In genomic region chr1:110724900-110725299, GRCm38 (mm10) we compare ENCODE assay signal across 22 mouse cellular contexts.
A peak's percentile ranks its signal among the peaks of the same experiment; 100 is the strongest.
DNase-seq lines count a peak whose midpoint lies in the region; ATAC-seq lines count a peak whose summit lies in the region.
"Had no signal": no experiment of that assay in that cellular context is flagged by ENCODE, and none has a peak within 500 bp of the region (broad histone marks: within the 10 kb centered on the region; RNA-seq: fewer than 3 reads in every experiment).

No protein-coding gene starts in this region.

- H3K4me1 ChIP-seq in limb, embryonic 10.5 days, result no peaks in the 10 kb centered on the region

- no peaks in the 10 kb centered on the region for H3K36me3 ChIP-seq in limb, embryonic 10.5 days
- H3K36me3 ChIP-seq: G1E had no signal

- no peak for DNase-seq in frontal cortex, postnatal 14 days (ENCODE audit: low spot score in 2 of 2)
- DNase-seq in brain, adult 2 months (ENCODE audit: low read depth, low spot score), result peak; percentile 35
- peak; percentile 39 for DNase-seq in telencephalon, adult 2 months (ENCODE audit: low read depth, low spot score)
- DNase-seq in yolk sac, embryonic 10.5 days (ENCODE audit: low spot score), result no peak
- no peak for DNase-seq in limb, embryonic 10.5 days (ENCODE audit: low spot score)
- DNase-seq: adrenal gland, adult 2 months; adrenal gland, adult 8-10 months; adrenal gland, postnatal 10 days; adrenal gland, postnatal 14 days; adrenal gland, postnatal 25 days; adrenal gland, postnatal 36 days; B cell, adult 2 months; cerebellum, adult 11 months; cerebellum, adult 11-12 months; cerebellum, adult 18-20 months; cerebellum, adult 2 months had no signal

- peak; percentile 97 for ATAC-seq in frontal cortex, adult (ENCODE audit: low TSS enrichment)
- ATAC-seq: activated CD4-positive, CD25-positive, alpha-beta regulatory T cell, adult 4 months; CD4-positive, CD25-positive, alpha-beta regulatory T cell, adult 4 months; Patski had no signal

- H3K4me3 ChIP-seq in limb, embryonic 10.5 days, result no peak overlapping the region

- no peak overlapping the region for H3K27ac ChIP-seq in limb, embryonic 10.5 days

- no peaks in the 10 kb centered on the region for H3K27me3 ChIP-seq in limb, embryonic 10.5 days (ENCODE audit: low read depth, poor library complexity, severe bottlenecking)
- H3K27me3 ChIP-seq: CH12.LX, Patski had no signal

- no peaks in the 10 kb centered on the region for H3K9me3 ChIP-seq in limb, embryonic 10.5 days (replicated peaks)

Comparison
In these comparisons a context has a peak if more than half of its experiments do, and no peak if none do; other contexts are left out.
1. DNase-seq: peak in brain, adult 2 months (single experiment) and telencephalon, adult 2 months (single experiment); none in frontal cortex, postnatal 14 days (0 of 2), yolk sac, embryonic 10.5 days (single experiment) and limb, embryonic 10.5 days (single experiment).